Mouse (Mus musculus): ENCODE data around the gene Chd6. TPM values are rescaled to one million over a fixed set of nuclear protein-coding genes. Genes with fewer than 3 reads are reported as not detected.

The Chd6 gene
- 10 to 100 TPM; 24.9 to 27.2 TPM for total RNA-seq (2023)

DNA sequence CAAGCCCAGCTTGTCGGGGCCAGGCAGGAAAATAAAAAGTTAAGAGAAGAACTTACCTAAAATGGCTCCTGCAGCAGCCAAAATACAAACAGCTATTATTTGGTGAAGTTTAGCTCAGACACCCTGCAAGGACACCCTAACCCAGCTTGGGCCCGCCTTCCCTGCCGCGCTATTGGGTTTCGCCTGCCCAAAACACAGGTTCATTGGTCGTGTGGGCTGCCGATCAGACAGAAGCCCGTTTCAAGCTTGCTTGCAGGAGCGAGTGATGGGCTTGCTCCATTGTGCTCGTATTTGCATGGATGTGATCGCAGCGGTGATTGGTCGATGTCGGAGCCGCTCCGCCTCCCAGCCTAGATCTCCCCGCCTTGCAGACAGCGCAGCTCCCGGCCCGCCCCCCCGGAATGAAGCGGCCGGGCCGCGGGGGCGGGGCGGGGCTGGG lies at the start of gene Chd6:
TSS of gene Chd6 (minus strand) at position 143 of the 439 bp plus-strand sequence.

GRCm38 (mm10) chr2:160912231-160912671 lies 196.6 kb downstream of the Chd6 start, which contains the start of gene Emilin3:
TSS of gene Emilin3 (minus strand) at chr2:160912328.

Other genes starting within 250 kb of the Chd6 start
- 1 to 10 TPM; 5.5 to 8.3 TPM for gene Zhx3, start 236.1 kb downstream of the Chd6 start, total RNA-seq (2023)
- gene Lpin3, start 228.4 kb downstream of the Chd6 start, total RNA-seq (2023) = not detected
- gene Emilin3, start 196.7 kb downstream of the Chd6 start, total RNA-seq (2023) = not detected